Comparison of ENCODE assay signal across 14 mouse cellular contexts in the genomic region with DNA sequence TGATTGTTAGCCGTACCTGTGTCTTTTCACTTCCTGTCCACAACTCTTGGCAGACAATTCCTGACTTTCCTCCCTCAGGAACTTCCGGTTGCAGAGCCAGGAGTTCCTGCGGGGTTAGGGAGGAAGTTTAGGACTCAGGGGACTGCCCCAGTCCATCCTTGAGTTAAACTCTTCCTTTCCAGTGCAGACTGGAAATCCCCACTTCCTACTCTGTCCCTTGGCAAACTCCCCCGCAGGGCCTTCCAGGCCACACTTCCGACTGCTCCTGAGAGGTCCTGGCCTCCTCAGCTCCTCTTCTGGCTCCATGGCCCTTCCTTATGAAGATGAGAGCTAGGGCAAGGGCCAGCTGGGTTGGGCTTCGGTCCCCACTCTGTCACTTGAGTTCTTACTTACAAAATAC.
DNase-seq lines count a peak whose midpoint lies in the region; ATAC-seq and TF ChIP-seq lines count a peak whose summit lies in the region.
"Had no signal": no experiment of that assay in that cellular context is flagged by ENCODE, and none has a peak within 500 bp of the region (broad histone marks: within the 10 kb centered on the region; RNA-seq: fewer than 3 reads in every experiment).

No protein-coding gene starts in this region.

- TF ChIP-seq POLR2A in liver, adult 2 months (IDR thresholded peaks at IDR 0.05; ENCODE audit: extremely low read depth, insufficient read depth, low read length), result no peak

- H3K36me3 ChIP-seq in liver, adult 2 months (ENCODE audit: control insufficient read depth, insufficient read depth, low read length), result no peaks in the 10 kb centered on the region
- no peaks in the 10 kb centered on the region for H3K36me3 ChIP-seq in liver, postnatal 0 days (replicated peaks; ENCODE audit: insufficient read depth, low read length)
- no peaks in the 10 kb centered on the region for H3K36me3 ChIP-seq in liver, embryonic 12.5 days
- H3K36me3 ChIP-seq: forebrain, embryonic 15.5 days; heart, embryonic 13.5 days; midbrain, embryonic 12.5 days; neural tube, embryonic 12.5 days had no signal

- no peak overlapping the region for H3K4me2 ChIP-seq in liver, postnatal 0 days (ENCODE audit: low read depth, low read length)
- H3K4me2 ChIP-seq in liver, embryonic 12.5 days, result no peak overlapping the region
- H3K4me2 ChIP-seq: forebrain, embryonic 15.5 days; heart, embryonic 13.5 days; midbrain, embryonic 12.5 days; neural tube, embryonic 12.5 days had no signal

- TF ChIP-seq CTCF in liver, adult 2 months (IDR thresholded peaks at IDR 0.05; ENCODE audit: low read depth, low read length), result no peak
- TF ChIP-seq CTCF in liver, postnatal 0 days (IDR thresholded peaks at IDR 0.05; ENCODE audit: low read depth), result no peak
- TF ChIP-seq CTCF in left cerebral cortex, adult 2 months (IDR thresholded peaks at IDR 0.05), result no peak

- H3K9me3 ChIP-seq in liver, postnatal 0 days (ENCODE audit: low read length), result no peaks in the 10 kb centered on the region
- no peaks in the 10 kb centered on the region for H3K9me3 ChIP-seq in liver, embryonic 12.5 days (replicated peaks)
- H3K9me3 ChIP-seq: forebrain, embryonic 15.5 days; heart, embryonic 13.5 days; midbrain, embryonic 12.5 days; neural tube, embryonic 12.5 days had no signal

- no peaks in the 10 kb centered on the region for H3K79me2 ChIP-seq in liver, adult 2 months (ENCODE audit: control insufficient read depth, insufficient read depth, low read length)

- no peak for ATAC-seq in liver, postnatal 0 days
- ATAC-seq in liver, embryonic 12.5 days, result no peak
- no peak for ATAC-seq in activated CD4-positive, CD25-positive, alpha-beta regulatory T cell, adult 4 months
- ATAC-seq: forebrain, embryonic 15.5 days; inflammation-experienced regulatory T-cells, adult 6 months had no signal

- intact Hi-C loops in heart, postnatal 25 days (cut with DNase I), result loop anchor here (2.0 kb wide), 1 partner anchor 31 kb away; no protein-coding TSS in a partner anchor
- intact Hi-C loops in left cerebral cortex, adult 2 months (cut with DNase I), result no loop called here

- no peaks in the 10 kb centered on the region for H3K4me1 ChIP-seq in liver, adult 2 months (ENCODE audit: control insufficient read depth, insufficient read depth, low read length)
- peaks cover 14% of the 10 kb centered on the region for H3K4me1 ChIP-seq in liver, postnatal 0 days (ENCODE audit: insufficient read depth)
- H3K4me1 ChIP-seq in liver, embryonic 12.5 days, result peaks cover 65% of the 10 kb centered on the region

- 61% methylated on average over 6 of the region's 6 CpGs for WGBS in liver, adult 2 months
- 49% methylated on average over 6 of the region's 6 CpGs for WGBS in liver, postnatal 0 days (ENCODE audit: insufficient replicate concordance)
- WGBS in liver, embryonic 12.5 days (ENCODE audit: insufficient replicate concordance), result 42% methylated on average over 6 of the region's 6 CpGs

- H3K27ac ChIP-seq in liver, adult 2 months (replicated peaks; ENCODE audit: insufficient read depth, low read depth, low read length), result no peak overlapping the region
- H3K27ac ChIP-seq in liver, postnatal 0 days (ENCODE audit: low read depth), result no peak overlapping the region
- 0 out of 2 replicates have a peak overlapping the region, but pooled peaks have one; percentile 36 for H3K27ac ChIP-seq in liver, embryonic 12.5 days
- H3K27ac ChIP-seq in left cerebral cortex, adult 2 months, result no peak overlapping the region
- H3K27ac ChIP-seq: forebrain, embryonic 15.5 days; midbrain, embryonic 12.5 days; neural tube, embryonic 12.5 days had no signal

- H3K4me3 ChIP-seq in liver, adult 2 months (ENCODE audit: insufficient read depth, low read depth, low read length), result no peak overlapping the region
- no peak overlapping the region for H3K4me3 ChIP-seq in liver, postnatal 0 days (ENCODE audit: low read depth, low read length)
- no peak overlapping the region for H3K4me3 ChIP-seq in liver, embryonic 12.5 days
- H3K4me3 ChIP-seq in left cerebral cortex, adult 2 months, result no peak overlapping the region
- H3K4me3 ChIP-seq: forebrain, embryonic 15.5 days; heart, embryonic 13.5 days; midbrain, embryonic 12.5 days; neural tube, embryonic 12.5 days had no signal

- H3K9ac ChIP-seq in liver, adult 2 months (ENCODE audit: low read depth, low read length), result no peak overlapping the region
- no peak overlapping the region for H3K9ac ChIP-seq in liver, postnatal 0 days (replicated peaks)
- no peak overlapping the region for H3K9ac ChIP-seq in liver, embryonic 12.5 days
- H3K9ac ChIP-seq: forebrain, embryonic 15.5 days; heart, embryonic 13.5 days; midbrain, embryonic 12.5 days; neural tube, embryonic 12.5 days had no signal

- no peak for TF ChIP-seq EP300 in liver, postnatal 0 days (IDR thresholded peaks at IDR 0.05; ENCODE audit: low read depth)

- DNase-seq in adrenal gland, adult (ENCODE audit: inconsistent age in 2 of 2, low spot score in 1 of 2), result peak; percentile 13 to 50
- no peak for DNase-seq in adrenal gland, postnatal 25 days
- DNase-seq in liver, adult 2 months (ENCODE audit: extremely low read depth, low read depth, low spot score), result peak; percentile 10
- no peak for DNase-seq in liver, postnatal 0 days
- DNase-seq in heart, postnatal 25 days (ENCODE audit: low spot score), result peak; percentile 18
- no peak for DNase-seq in left cerebral cortex, adult 2 months (ENCODE audit: extremely low spot score in 1 of 2, low spot score in 2 of 2)
- DNase-seq: cerebellum, postnatal 25 days had no signal

- no peaks in the 10 kb centered on the region for H3K27me3 ChIP-seq in liver, adult 2 months (ENCODE audit: control insufficient read depth, insufficient read depth, low read length)
- H3K27me3 ChIP-seq in liver, postnatal 0 days (ENCODE audit: insufficient read depth, low read length), result no peaks in the 10 kb centered on the region
- no peaks in the 10 kb centered on the region for H3K27me3 ChIP-seq in liver, embryonic 12.5 days (replicated peaks)
- H3K27me3 ChIP-seq: forebrain, embryonic 15.5 days; heart, embryonic 13.5 days; neural tube, embryonic 12.5 days had no signal

Comparison
In these comparisons a context has a peak if more than half of its experiments do, and no peak if none do; other contexts are left out.
1. DNase-seq: peak in adrenal gland, adult (2 of 2), liver, adult 2 months (single experiment) and heart, postnatal 25 days (single experiment); none in adrenal gland, postnatal 25 days (single experiment), liver, postnatal 0 days (single experiment) and left cerebral cortex, adult 2 months (0 of 2).